Mouse (Mus musculus) kidney, postnatal 25 days (tissue): ENCODE results near the gene Gm17349.
"Not testable (repeated sequence)": the region's sequence is repeated elsewhere in the genome, so short reads cannot be mapped to it uniquely, and the experiment has no call there.

Experiments
- DNase-seq, 2 experiments: peaks; one replicate each; pipeline ENCODE4 v3.0.0; 2021; ENCODE audit warnings: mixed read lengths in 2 of 2

Gene Gm17349

GRCm38 (mm10) chr15:99705440-99706048 lies at the start of gene Gm17349:
TSS of gene Gm17349 (minus strand) at chr15:99705490.
- DNase-seq, result peak; percentile 64 to 75

GRCm38 (mm10) chr15:99754204-99754603 lies 48.9 kb upstream of the Gm17349 start:
- no peak for DNase-seq

GRCm38 (mm10) chr15:99740229-99740628 lies 34.9 kb upstream of the Gm17349 start:
- no peak for DNase-seq

GRCm38 (mm10) chr15:99736675-99737074 lies 31.4 kb upstream of the Gm17349 start:
- no peak for DNase-seq

- DNase-seq, result peak; percentile 100
Observed at GRCm38 (mm10) chr15:99735631-99736030, 30.3 kb upstream of the Gm17349 start.

- DNase-seq, result no peak
Observed at GRCm38 (mm10) chr15:99733186-99733585, 27.9 kb upstream of the Gm17349 start.

- DNase-seq, result no peak
Observed at GRCm38 (mm10) chr15:99731678-99732077, 26.4 kb upstream of the Gm17349 start.

GRCm38 (mm10) chr15:99731167-99731566 lies 25.9 kb upstream of the Gm17349 start:
- no peak for DNase-seq

- no peak for DNase-seq
Observed at GRCm38 (mm10) chr15:99729056-99729783, 23.9 kb upstream of the Gm17349 start.

GRCm38 (mm10) chr15:99728211-99728610 lies 22.9 kb upstream of the Gm17349 start:
- DNase-seq, result no peak

- DNase-seq, result no peak
Observed at GRCm38 (mm10) chr15:99727525-99727924, 22.2 kb upstream of the Gm17349 start.

- DNase-seq, result not testable (repeated sequence)
Observed at GRCm38 (mm10) chr15:99727039-99727438, 21.7 kb upstream of the Gm17349 start.

GRCm38 (mm10) chr15:99726549-99726948 lies 21.3 kb upstream of the Gm17349 start:
- DNase-seq, result no peak

- DNase-seq, result peak; percentile 91 to 97
Observed at GRCm38 (mm10) chr15:99725341-99726155, 20.3 kb upstream of the Gm17349 start, which contains the start of gene Cox14. TSS of gene Cox14 (plus strand) at chr15:99725618.

GRCm38 (mm10) chr15:99724292-99725021 lies 19.2 kb upstream of the Gm17349 start:
- DNase-seq, result peak; percentile 82 to 92

- DNase-seq, result peak; percentile 64 to 85
Observed at GRCm38 (mm10) chr15:99723515-99724291, 18.4 kb upstream of the Gm17349 start.

- DNase-seq, result no peak
Observed at GRCm38 (mm10) chr15:99723120-99723514, 17.8 kb upstream of the Gm17349 start.

- DNase-seq, result peak in 1 of 2 experiments; percentile 44
Observed at GRCm38 (mm10) chr15:99721921-99722743, 16.8 kb upstream of the Gm17349 start.

GRCm38 (mm10) chr15:99719865-99720264 lies 14.6 kb upstream of the Gm17349 start:
- no peak for DNase-seq

- peak; percentile 67 to 84 for DNase-seq
Observed at GRCm38 (mm10) chr15:99718461-99719021, 13.3 kb upstream of the Gm17349 start.
